Mouse (Mus musculus) G1E (cell line): ENCODE data around the gene Ngly1.

Experiments
- CTCF ChIP-seq: IDR thresholded peaks from 2 replicates; pipeline ENCODE4 v1.5.1; 2012; ENCODE audit warnings: low read depth, low read length, inconsistent platforms, mixed read lengths
- GATA1 ChIP-seq: IDR thresholded peaks from 2 replicates; pipeline ENCODE4 v1.6.1; 2012; ENCODE audit warnings: borderline replicate concordance, low read length, inconsistent platforms, mixed read lengths

DNA sequence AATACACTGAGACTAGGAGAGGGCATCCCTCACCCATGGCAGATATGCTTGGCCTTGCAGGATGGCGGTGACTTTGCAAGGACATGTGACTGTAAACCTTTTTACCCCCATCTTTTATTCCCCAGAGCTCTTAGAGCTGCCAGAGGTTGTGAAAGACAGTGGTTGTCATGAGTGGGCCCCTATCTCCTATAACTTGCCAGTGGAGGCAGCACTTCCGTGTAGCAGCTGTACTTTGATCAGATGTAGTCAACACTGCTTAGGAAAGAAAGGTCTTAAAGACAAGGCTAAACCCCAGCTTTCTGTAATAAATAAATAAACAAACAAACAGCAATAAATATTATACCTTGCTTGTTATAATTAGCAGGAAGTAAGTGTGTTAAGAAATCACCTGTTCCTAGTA, 70.7 kb downstream of the Ngly1 start:
- TF ChIP-seq CTCF (no peak), GATA1 (no peak)
